Mouse (Mus musculus): ENCODE data around the gene Nox1. TPM values are rescaled to one million over a fixed set of nuclear protein-coding genes. Genes with fewer than 3 reads are reported as not detected.

Nox1 gene
- total and polyA plus RNA-seq, 3 experiments = 0.16 TPM; not detected in 2

DNA sequence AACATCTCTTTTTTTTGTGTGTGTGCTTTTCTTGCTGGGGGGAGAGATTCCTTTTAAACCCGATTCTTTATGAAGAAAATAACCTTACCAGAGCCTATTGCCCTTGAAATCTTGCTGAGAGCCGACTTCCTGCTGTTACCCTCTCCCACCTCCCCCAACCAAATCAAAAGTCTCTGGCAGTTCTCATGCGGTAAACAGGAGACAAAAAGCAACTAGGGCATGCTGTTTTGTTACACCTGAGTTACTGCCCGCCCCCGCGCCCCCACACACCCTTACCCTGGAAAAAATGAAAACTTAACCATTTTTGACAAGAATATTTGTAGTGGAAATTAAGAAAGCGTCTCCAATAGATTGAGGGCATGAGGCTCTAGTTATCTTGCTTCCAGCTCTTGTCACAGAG is 63.6 kb downstream of the Nox1 start:
- H3K36me3 ChIP-seq (replicated peaks) = no peaks in the 10 kb centered on the region
- TF ChIP-seq TAL1 (conservative IDR thresholded peaks at IDR 0.05; ENCODE audit: low read depth, low read length) (no peak), CTCF (IDR thresholded peaks at IDR 0.05; ENCODE audit: low read depth, low read length) (no peak), GATA1 (IDR thresholded peaks at IDR 0.05; ENCODE audit: borderline replicate concordance, low read length) (no peak), GATA2 (IDR thresholded peaks at IDR 0.05; ENCODE audit: borderline replicate concordance, low read depth, low read length) (no peak), POLR2AphosphoS5 (IDR thresholded peaks at IDR 0.05; ENCODE audit: insufficient replicate concordance, low read depth, low read length) (no peak)
- H3K4me1 ChIP-seq (ENCODE audit: insufficient read depth, low read depth, low read length) = peaks cover 40% of the 10 kb centered on the region
- peaks cover 9% of the 10 kb centered on the region for H3K27me3 ChIP-seq (ENCODE audit: insufficient read depth, low read length)
- ATAC-seq (ENCODE audit: extremely low read depth, insufficient number of reproducible peaks, low FRiP score, poor library complexity, severe bottlenecking) (no peak), DNase-seq (ENCODE audit: low spot score) (no peak)
- H3K9me3 ChIP-seq (replicated peaks) = no peaks in the 10 kb centered on the region
- H3K4me3 ChIP-seq (ENCODE audit: low read depth, low read length) = no peak overlapping the region

DNA sequence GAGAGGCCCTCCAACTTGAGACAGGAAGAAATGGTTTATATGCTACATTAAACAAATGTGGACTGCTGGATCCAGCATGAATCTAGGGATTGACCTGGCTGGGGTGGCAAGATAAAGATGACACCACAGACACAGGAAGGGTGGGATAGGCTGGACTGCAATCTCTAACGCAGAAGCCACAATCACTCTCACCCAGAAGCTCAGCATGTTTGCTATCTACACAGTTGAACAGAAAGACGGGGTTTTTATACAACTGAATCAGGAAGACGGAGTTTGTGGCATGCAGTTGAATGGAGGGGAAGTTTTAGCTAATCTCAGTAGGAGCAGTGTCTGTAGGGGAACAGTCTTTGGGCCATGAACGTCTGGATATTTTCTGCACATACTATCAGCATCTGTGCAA is 79.8 kb downstream of the Nox1 start:
- peak; percentile 72 for ATAC-seq (ENCODE audit: extremely low read depth, insufficient number of reproducible peaks, low FRiP score, poor library complexity, severe bottlenecking)

DNA sequence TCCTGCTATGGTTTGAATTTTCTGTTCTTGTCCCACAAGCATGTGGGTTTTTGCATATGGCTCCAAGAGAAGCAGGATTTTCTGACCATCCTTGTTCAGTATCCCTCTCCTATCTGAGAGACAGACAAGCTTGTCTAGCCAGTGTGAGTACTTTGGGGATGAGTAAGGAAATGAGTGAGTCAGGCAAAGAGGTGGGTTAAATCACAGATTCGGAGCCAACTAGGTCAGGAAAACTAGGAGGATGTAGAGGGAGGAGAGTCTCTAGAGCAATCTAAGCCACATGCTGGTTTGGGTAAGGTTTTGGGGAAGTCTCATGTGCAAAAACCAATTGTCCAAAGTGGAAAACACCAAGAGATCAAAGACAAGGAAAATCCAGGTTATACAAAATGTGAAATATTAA is 80.2 kb downstream of the Nox1 start:
- DNase-seq (ENCODE audit: low spot score) (no peak), ATAC-seq (ENCODE audit: extremely low read depth, insufficient number of reproducible peaks, low FRiP score, poor library complexity, severe bottlenecking) (no peak)
- Histone ChIP-seq H3K27me3 (ENCODE audit: insufficient read depth, low read length) (no peaks in the 10 kb centered on the region), H3K36me3 (replicated peaks) (no peaks in the 10 kb centered on the region), H3K9me3 (replicated peaks) (no peaks in the 10 kb centered on the region), H3K4me1 (ENCODE audit: insufficient read depth, low read depth, low read length) (peaks cover 12% of the 10 kb centered on the region), H3K4me3 (ENCODE audit: low read depth, low read length) (no peak overlapping the region)
- no peak for TF ChIP-seq CTCF (IDR thresholded peaks at IDR 0.05; ENCODE audit: low read depth, low read length)
- no peak for TF ChIP-seq POLR2AphosphoS5 (IDR thresholded peaks at IDR 0.05; ENCODE audit: insufficient replicate concordance, low read depth, low read length)
- no peak for TF ChIP-seq TAL1 (conservative IDR thresholded peaks at IDR 0.05; ENCODE audit: low read depth, low read length)

More for the DNA sequence above, 79.8 kb downstream of the Nox1 start:
- Histone ChIP-seq H3K27me3 (ENCODE audit: insufficient read depth, low read length) (no peaks in the 10 kb centered on the region), H3K9me3 (replicated peaks) (no peaks in the 10 kb centered on the region), H3K36me3 (replicated peaks) (no peaks in the 10 kb centered on the region), H3K4me1 (ENCODE audit: insufficient read depth, low read depth, low read length) (peaks cover 12% of the 10 kb centered on the region), H3K4me3 (ENCODE audit: low read depth, low read length) (no peak overlapping the region)
- peak; percentile 2 for DNase-seq (ENCODE audit: low spot score)
- no peak for TF ChIP-seq CTCF (IDR thresholded peaks at IDR 0.05; ENCODE audit: low read depth, low read length)
- TF ChIP-seq POLR2AphosphoS5 (IDR thresholded peaks at IDR 0.05; ENCODE audit: insufficient replicate concordance, low read depth, low read length) = no peak
- no peak for TF ChIP-seq GATA2 (IDR thresholded peaks at IDR 0.05; ENCODE audit: borderline replicate concordance, low read depth, low read length)
- no peak for TF ChIP-seq GATA1 (IDR thresholded peaks at IDR 0.05; ENCODE audit: borderline replicate concordance, low read length)
- peak; percentile 55 for TF ChIP-seq TAL1 (conservative IDR thresholded peaks at IDR 0.05; ENCODE audit: low read depth, low read length)

DNA sequence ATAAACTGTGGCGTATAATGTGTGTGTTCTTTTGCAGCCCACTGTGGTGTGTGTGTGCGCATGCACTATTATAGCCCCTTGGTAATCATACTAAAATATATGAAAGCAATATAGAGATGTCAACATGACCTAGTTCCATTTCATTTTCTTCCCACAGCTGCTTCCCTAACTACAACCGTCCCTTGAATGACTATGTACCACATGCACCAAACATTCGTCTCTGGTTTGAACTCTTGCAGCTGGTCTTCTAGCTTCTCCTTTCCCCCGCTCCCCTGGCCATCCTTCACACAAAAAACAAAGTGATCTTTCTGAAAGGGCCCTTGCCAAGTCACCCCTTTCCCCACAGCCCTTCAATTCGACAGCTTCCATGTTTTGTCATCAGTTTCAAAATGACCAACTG is 81.7 kb downstream of the Nox1 start:
- no peaks in the 10 kb centered on the region for H3K27me3 ChIP-seq (ENCODE audit: insufficient read depth, low read length)
- no peaks in the 10 kb centered on the region for H3K9me3 ChIP-seq (replicated peaks)
- H3K4me1 ChIP-seq (ENCODE audit: insufficient read depth, low read depth, low read length) = peaks cover 12% of the 10 kb centered on the region
- H3K4me3 ChIP-seq (ENCODE audit: low read depth, low read length) = no peak overlapping the region
- TF ChIP-seq TAL1 (conservative IDR thresholded peaks at IDR 0.05; ENCODE audit: low read depth, low read length) (no peak), GATA1 (IDR thresholded peaks at IDR 0.05; ENCODE audit: borderline replicate concordance, low read length) (no peak), CTCF (IDR thresholded peaks at IDR 0.05; ENCODE audit: low read depth, low read length) (no peak), POLR2AphosphoS5 (IDR thresholded peaks at IDR 0.05; ENCODE audit: insufficient replicate concordance, low read depth, low read length) (no peak), GATA2 (IDR thresholded peaks at IDR 0.05; ENCODE audit: borderline replicate concordance, low read depth, low read length) (no peak)
- ATAC-seq (ENCODE audit: extremely low read depth, insufficient number of reproducible peaks, low FRiP score, poor library complexity, severe bottlenecking) = no peak
- no peaks in the 10 kb centered on the region for H3K36me3 ChIP-seq (replicated peaks)
- no peak for DNase-seq (ENCODE audit: low spot score)

DNA sequence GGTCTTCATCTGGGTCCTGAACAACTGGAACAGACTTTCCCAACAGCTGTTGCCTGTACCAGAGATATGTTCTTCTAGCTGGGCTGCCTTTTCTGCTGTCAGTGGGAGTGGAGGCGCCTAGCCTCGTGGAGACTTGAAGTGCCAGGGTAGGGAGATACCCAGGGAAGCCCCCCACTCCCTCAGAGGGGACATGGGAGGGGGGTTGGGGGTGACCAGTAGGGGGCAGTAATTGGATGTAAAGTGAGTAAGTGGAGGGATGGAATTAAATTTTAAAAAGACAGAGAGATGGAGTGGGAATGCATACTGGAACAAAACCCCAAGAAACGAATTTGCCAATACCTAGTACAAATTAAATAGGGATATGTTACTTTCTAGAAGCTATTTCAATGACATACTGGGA is 87.9 kb downstream of the Nox1 start:
- Histone ChIP-seq H3K4me3 (ENCODE audit: low read depth, low read length) (no peak overlapping the region), H3K9me3 (replicated peaks) (no peaks in the 10 kb centered on the region), H3K36me3 (replicated peaks) (no peaks in the 10 kb centered on the region), H3K4me1 (ENCODE audit: insufficient read depth, low read depth, low read length) (peaks cover 2% of the 10 kb centered on the region; the same call in 1 of the 2 replicates), H3K27me3 (ENCODE audit: insufficient read depth, low read length) (no peaks in the 10 kb centered on the region)
- DNase-seq (ENCODE audit: low spot score) (no peak), ATAC-seq (ENCODE audit: extremely low read depth, insufficient number of reproducible peaks, low FRiP score, poor library complexity, severe bottlenecking) (no peak)
- TF ChIP-seq GATA1 (IDR thresholded peaks at IDR 0.05; ENCODE audit: borderline replicate concordance, low read length) (no peak), POLR2AphosphoS5 (IDR thresholded peaks at IDR 0.05; ENCODE audit: insufficient replicate concordance, low read depth, low read length) (no peak), TAL1 (conservative IDR thresholded peaks at IDR 0.05; ENCODE audit: low read depth, low read length) (no peak), GATA2 (IDR thresholded peaks at IDR 0.05; ENCODE audit: borderline replicate concordance, low read depth, low read length) (no peak), CTCF (IDR thresholded peaks at IDR 0.05; ENCODE audit: low read depth, low read length) (no peak)

DNA sequence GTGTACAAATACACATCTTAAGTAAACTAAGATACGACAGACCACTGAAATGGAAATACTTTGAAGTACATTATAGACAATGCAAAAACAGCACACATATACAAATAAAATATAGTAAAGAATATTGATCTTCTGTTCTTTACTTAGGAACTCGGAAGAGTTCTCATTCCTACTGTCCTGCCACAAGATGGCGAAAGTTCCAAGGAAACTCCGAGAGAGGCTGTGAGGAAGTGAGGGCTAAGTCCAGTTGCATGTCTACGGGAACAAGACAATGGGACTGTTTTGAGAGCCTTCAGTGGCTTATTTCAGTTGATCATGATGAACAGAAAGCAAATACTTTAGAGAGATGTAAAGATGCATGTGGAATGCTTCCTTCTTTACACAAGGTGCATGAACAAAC is 89.5 kb downstream of the Nox1 start:
- Histone ChIP-seq H3K36me3 (replicated peaks) (no peaks in the 10 kb centered on the region), H3K9me3 (replicated peaks) (no peaks in the 10 kb centered on the region), H3K27me3 (ENCODE audit: insufficient read depth, low read length) (no peaks in the 10 kb centered on the region), H3K4me1 (ENCODE audit: insufficient read depth, low read depth, low read length) (peaks cover 2% of the 10 kb centered on the region; the same call in 1 of the 2 replicates), H3K4me3 (ENCODE audit: low read depth, low read length) (no peak overlapping the region)
- ATAC-seq (ENCODE audit: extremely low read depth, insufficient number of reproducible peaks, low FRiP score, poor library complexity, severe bottlenecking) (no peak), DNase-seq (ENCODE audit: low spot score) (no peak)
- TF ChIP-seq CTCF (IDR thresholded peaks at IDR 0.05; ENCODE audit: low read depth, low read length) (no peak), TAL1 (conservative IDR thresholded peaks at IDR 0.05; ENCODE audit: low read depth, low read length) (no peak), GATA1 (IDR thresholded peaks at IDR 0.05; ENCODE audit: borderline replicate concordance, low read length) (no peak), POLR2AphosphoS5 (IDR thresholded peaks at IDR 0.05; ENCODE audit: insufficient replicate concordance, low read depth, low read length) (no peak), GATA2 (IDR thresholded peaks at IDR 0.05; ENCODE audit: borderline replicate concordance, low read depth, low read length) (no peak)
